In genomic region chr4:46597286-46597961, GRCm38 (mm10) we compare ENCODE assay signal across 9 mouse cellular contexts. TPM values are rescaled to one million over a fixed set of nuclear protein-coding genes. Genes with fewer than 3 reads are reported as not detected.
DNase-seq lines count a peak whose midpoint lies in the region; ATAC-seq and TF ChIP-seq lines count a peak whose summit lies in the region.
"Had no signal": no experiment of that assay in that cellular context is flagged by ENCODE, and none has a peak within 500 bp of the region (broad histone marks: within the 10 kb centered on the region; RNA-seq: fewer than 3 reads in every experiment).

No protein-coding gene starts in this region.

- no peak overlapping the region for H3K27ac ChIP-seq in heart, embryonic 16.5 days (ENCODE audit: low read length)
- no peak overlapping the region for H3K27ac ChIP-seq in liver, embryonic 14.5 days
- H3K27ac ChIP-seq in forebrain, embryonic 15.5 days (replicated peaks), result no peak overlapping the region
- H3K27ac ChIP-seq in hindbrain, embryonic 10.5 days, result no peak overlapping the region

- H3K9me3 ChIP-seq in heart, embryonic 16.5 days (replicated peaks; ENCODE audit: control insufficient read depth, low read length), result no peaks in the 10 kb centered on the region
- H3K9me3 ChIP-seq in liver, embryonic 14.5 days (ENCODE audit: control insufficient read depth, low read length), result no peaks in the 10 kb centered on the region
- H3K9me3 ChIP-seq in forebrain, embryonic 15.5 days, result no peaks in the 10 kb centered on the region
- H3K9me3 ChIP-seq in hindbrain, embryonic 10.5 days, result no peaks in the 10 kb centered on the region
- H3K9me3 ChIP-seq: heart, embryonic 12.5 days had no signal

- peaks cover 7% of the 10 kb centered on the region for H3K4me1 ChIP-seq in heart, embryonic 16.5 days (ENCODE audit: control insufficient read depth, insufficient read depth, low read length)
- peaks cover 0 to 8% of the 10 kb centered on the region in 2 experiments; a peak in 2 of 4 replicates for H3K4me1 ChIP-seq in liver, embryonic 14.5 days (replicated peaks; ENCODE audit: control insufficient read depth in 2 of 2, insufficient read depth in 2 of 2, low read length in 1 of 2)
- H3K4me1 ChIP-seq in forebrain, embryonic 15.5 days, result peaks cover 15% of the 10 kb centered on the region
- peaks cover 28% of the 10 kb centered on the region for H3K4me1 ChIP-seq in hindbrain, embryonic 10.5 days (replicated peaks)

- no peak for DNase-seq in heart, postnatal 25 days (ENCODE audit: low spot score)
- DNase-seq in thymus, postnatal 0 days (ENCODE audit: low spot score), result peak; percentile 51
- no peak for DNase-seq in thymus, postnatal 10 days (ENCODE audit: low spot score in 2 of 2)
- DNase-seq in liver, embryonic 14.5 days (ENCODE audit: low read depth in 3 of 3, low spot score in 3 of 3), result no peak
- DNase-seq in yolk sac, embryonic 10.5 days (ENCODE audit: low spot score), result peak; percentile 26
- no peak for DNase-seq in hindbrain, embryonic 10.5 days (ENCODE audit: low spot score)

- H3K36me3 ChIP-seq in heart, embryonic 16.5 days (ENCODE audit: control insufficient read depth, insufficient read depth), result no peaks in the 10 kb centered on the region
- no peaks in the 10 kb centered on the region for H3K36me3 ChIP-seq in liver, embryonic 14.5 days (replicated peaks; ENCODE audit: control insufficient read depth, insufficient read depth, low read depth)
- no peaks in the 10 kb centered on the region for H3K36me3 ChIP-seq in forebrain, embryonic 15.5 days
- no peaks in the 10 kb centered on the region for H3K36me3 ChIP-seq in hindbrain, embryonic 10.5 days
- H3K36me3 ChIP-seq: heart, embryonic 12.5 days had no signal

- H3K27me3 ChIP-seq in heart, embryonic 16.5 days (ENCODE audit: control insufficient read depth, insufficient read depth, low read length), result peaks cover 45% of the 10 kb centered on the region
- H3K27me3 ChIP-seq in liver, embryonic 14.5 days (ENCODE audit: control insufficient read depth, insufficient read depth, low read length), result peaks cover 26% of the 10 kb centered on the region
- peaks cover 16% of the 10 kb centered on the region; the same call in 1 of the 2 replicates for H3K27me3 ChIP-seq in forebrain, embryonic 15.5 days
- peaks cover 61% of the 10 kb centered on the region for H3K27me3 ChIP-seq in hindbrain, embryonic 10.5 days (ENCODE audit: insufficient read depth, poor library complexity, severe bottlenecking)

- H3K4me2 ChIP-seq in heart, embryonic 16.5 days (ENCODE audit: low read depth, low read length), result peak overlapping the region; percentile 34; the same call in 1 of the 2 replicates
- peak overlapping the region; percentile 4; the same call in 1 of the 2 replicates for H3K4me2 ChIP-seq in liver, embryonic 14.5 days (ENCODE audit: low read depth)
- no peak overlapping the region for H3K4me2 ChIP-seq in forebrain, embryonic 15.5 days (replicated peaks)
- H3K4me2 ChIP-seq: heart, embryonic 12.5 days had no signal

- TF ChIP-seq CTCF in liver, embryonic 14.5 days (IDR thresholded peaks at IDR 0.05; ENCODE audit: low read depth), result no peak

- intact Hi-C loops in heart, postnatal 25 days (cut with DNase I), result no loop called here

- TF ChIP-seq EP300 in liver, embryonic 14.5 days (IDR thresholded peaks at IDR 0.05; ENCODE audit: low read depth), result no peak

- WGBS in heart, embryonic 16.5 days, result 45% methylated on average over 11 of the region's 11 CpGs
- WGBS in liver, embryonic 14.5 days (ENCODE audit: insufficient replicate concordance), result 24% methylated on average over 11 of the region's 11 CpGs
- WGBS in forebrain, embryonic 15.5 days, result 75% methylated on average over 11 of the region's 11 CpGs
- 71% methylated on average over 11 of the region's 11 CpGs for WGBS in hindbrain, embryonic 10.5 days

- H3K4me3 ChIP-seq in heart, embryonic 16.5 days (ENCODE audit: low read length), result no peak overlapping the region
- no peak overlapping the region for H3K4me3 ChIP-seq in liver, embryonic 14.5 days (ENCODE audit: insufficient read depth in 1 of 2, low read depth in 2 of 2, low read length in 2 of 2)
- H3K4me3 ChIP-seq in forebrain, embryonic 15.5 days, result no peak overlapping the region
- no peak overlapping the region for H3K4me3 ChIP-seq in hindbrain, embryonic 10.5 days
- H3K4me3 ChIP-seq: heart, embryonic 12.5 days had no signal

- H3K9ac ChIP-seq in heart, embryonic 16.5 days (ENCODE audit: low read length), result no peak overlapping the region
- H3K9ac ChIP-seq in liver, embryonic 14.5 days (replicated peaks), result no peak overlapping the region
- H3K9ac ChIP-seq in forebrain, embryonic 15.5 days (replicated peaks), result no peak overlapping the region
- H3K9ac ChIP-seq: heart, embryonic 12.5 days had no signal

- ATAC-seq in heart, embryonic 16.5 days (replicated peaks; ENCODE audit: extremely low read depth, insufficient read depth, low FRiP score), result no peak
- ATAC-seq in liver, embryonic 14.5 days (ENCODE audit: insufficient read depth), result no peak
- ATAC-seq in forebrain, embryonic 15.5 days (replicated peaks), result no peak

RNA-seq across cellular contexts. Expression of gene Coro2a, which starts 4.6 kb away (rescaled TPM):
- polyA plus RNA-seq in heart, embryonic 16.5 days (2015; fragmentation: Nextera tagmentation; extraction: Ambion mirVana), result 3.6 and 7.1 TPM in 2 replicates
- under 1 TPM; 0.18 to 0.45 TPM for total RNA-seq in heart, postnatal 25 days (2021)
- 12.2 and 14.5 TPM in 2 replicates for polyA plus RNA-seq in thymus, postnatal 0 days (2015; fragmentation: Nextera tagmentation; extraction: Ambion mirVana)
- 2.4 and 2.6 TPM in 2 replicates for polyA plus RNA-seq in liver, embryonic 14.5 days (2012; rRNA removed)
- 1.9 and 2.7 TPM in 2 replicates for polyA plus RNA-seq in liver, embryonic 14.5 days (2014; fragmentation: Nextera tagmentation; extraction: Ambion mirVana)
- 4.4 and 4.6 TPM in 2 replicates for polyA plus RNA-seq in forebrain, embryonic 15.5 days (2015; fragmentation: Nextera tagmentation; extraction: Ambion mirVana)
- polyA plus RNA-seq in hindbrain, embryonic 10.5 days (2016; fragmentation: Nextera tagmentation; extraction: Ambion mirVana), result 5.9 and 10.8 TPM in 2 replicates

RNA-seq across cellular contexts. Expression of gene Tbc1d2, which starts 52.6 kb away (rescaled TPM):
- 0.80 and 1.1 TPM in 2 replicates for polyA plus RNA-seq in heart, embryonic 16.5 days (2015; fragmentation: Nextera tagmentation; extraction: Ambion mirVana)
- 1 to 10 TPM; 1.2 to 1.5 TPM for total RNA-seq in heart, postnatal 25 days (2021)
- polyA plus RNA-seq in thymus, postnatal 0 days (2015; fragmentation: Nextera tagmentation; extraction: Ambion mirVana), result 2.1 and 2.2 TPM in 2 replicates
- 0.44 TPM in 2 replicates for polyA plus RNA-seq in liver, embryonic 14.5 days (2012; rRNA removed)
- polyA plus RNA-seq in liver, embryonic 14.5 days (2014; fragmentation: Nextera tagmentation; extraction: Ambion mirVana), result 0.29 and 0.39 TPM in 2 replicates
- polyA plus RNA-seq in forebrain, embryonic 15.5 days (2015; fragmentation: Nextera tagmentation; extraction: Ambion mirVana), result 0.98 and 1.1 TPM in 2 replicates
- 1.2 and 2.0 TPM in 2 replicates for polyA plus RNA-seq in hindbrain, embryonic 10.5 days (2016; fragmentation: Nextera tagmentation; extraction: Ambion mirVana)

Comparison
In these comparisons a context has a peak if more than half of its experiments do, and no peak if none do; other contexts are left out.
1. DNase-seq: peak in thymus, postnatal 0 days (single experiment) and yolk sac, embryonic 10.5 days (single experiment); none in heart, postnatal 25 days (single experiment), thymus, postnatal 10 days (0 of 2), liver, embryonic 14.5 days (0 of 3) and hindbrain, embryonic 10.5 days (single experiment).